Mouse (Mus musculus) megakaryocyte progenitor cell, adult 5-6 weeks (primary cell): ENCODE results near the gene Cpn1. TPM values are rescaled to one million over a fixed set of nuclear protein-coding genes. Genes with fewer than 3 reads are reported as not detected.
A peak's percentile ranks its signal among the peaks of the same experiment; 100 is the strongest.

Experiments used
- ATAC-seq: replicated peaks from 2 replicates; pipeline ENCODE4 v1.8.0; 2016; ENCODE audit warnings: mild to moderate bottlenecking, moderate TSS enrichment, inconsistent platforms; ENCODE audit not compliant: poor library complexity
- total RNA-seq, 2 experiments: library from RNA; stranded (forward) in 1 of 2; stranded (reverse) in 1 of 2; fragments of 157-497, 149-512 nt in 1 of 2; fragments of 200-1000 nt in 1 of 2; gene quantifications; 2 replicates each; pipeline versions ENCODE4 v1.2.3 to v1.2.4; 2015 to 2017

Cpn1 gene
- total RNA-seq, 2 experiments from 2014 or later: 0.22 to 0.29 TPM

- no peak for ATAC-seq
Observed at GRCm38 (mm10) chr19:43943076-43943475, 43.3 kb downstream of the Cpn1 start.

GRCm38 (mm10) chr19:43939769-43940689 lies 46.3 kb downstream of the Cpn1 start, which contains the start of gene Dnmbp:
Gene Dnmbp, minus strand, starts transcription at chr19:43940191.
- peak; percentile 85 for ATAC-seq

- 0 out of 2 replicates have a peak, but pooled peaks have one; percentile 13 for ATAC-seq
Observed at GRCm38 (mm10) chr19:43939171-43939768, 47.1 kb downstream of the Cpn1 start.

DNA sequence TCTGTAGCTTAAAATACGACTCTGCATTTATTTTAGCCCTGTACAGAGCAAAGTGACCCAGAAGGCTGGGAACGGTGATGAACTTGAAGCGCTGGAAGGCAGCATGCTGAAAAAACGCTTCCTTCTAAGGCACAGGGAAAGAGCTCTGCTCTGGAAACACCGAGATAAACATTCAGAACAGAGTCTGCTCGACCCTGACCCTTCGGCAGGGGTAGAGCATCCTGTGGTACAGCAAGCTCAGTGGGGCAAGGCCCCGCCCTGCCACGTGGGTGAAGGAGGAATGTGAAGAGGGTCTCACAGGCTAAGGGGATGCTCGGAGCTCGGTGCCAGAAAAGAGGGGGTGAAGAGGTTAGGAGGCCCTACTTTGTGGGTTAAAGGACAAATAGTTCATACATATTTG lies 48.0 kb downstream of the Cpn1 start:
- ATAC-seq: no peak

- peak; percentile 57; the same call in 1 of the 2 replicates for ATAC-seq
Observed at GRCm38 (mm10) chr19:43930926-43931325, 55.4 kb downstream of the Cpn1 start.

- ATAC-seq: 0 out of 2 replicates have a peak, but pooled peaks have one; percentile 22
Observed at GRCm38 (mm10) chr19:43930366-43930765, 56.0 kb downstream of the Cpn1 start.

- no peak for ATAC-seq
Observed at GRCm38 (mm10) chr19:43929869-43930268, 56.5 kb downstream of the Cpn1 start.

DNA sequence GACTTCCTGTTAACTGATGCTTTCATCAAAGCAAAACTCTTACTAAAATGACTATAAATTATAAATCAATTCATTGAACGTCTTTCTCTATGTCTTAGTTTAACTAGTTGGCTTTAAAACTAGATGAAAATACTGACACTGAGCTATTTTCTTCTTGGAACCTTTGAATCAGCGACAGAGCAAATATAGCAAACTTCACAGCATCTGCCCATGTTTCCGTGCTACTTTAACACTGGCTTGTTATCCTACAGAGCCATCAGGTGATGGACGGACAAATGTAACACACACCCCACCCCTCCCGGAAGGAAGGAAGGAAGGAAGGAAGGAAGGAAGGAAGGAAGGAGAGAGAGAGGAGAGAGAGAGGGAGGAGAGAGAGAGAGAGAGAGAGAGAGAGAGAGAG lies 58.4 kb downstream of the Cpn1 start:
- ATAC-seq: no peak

DNA sequence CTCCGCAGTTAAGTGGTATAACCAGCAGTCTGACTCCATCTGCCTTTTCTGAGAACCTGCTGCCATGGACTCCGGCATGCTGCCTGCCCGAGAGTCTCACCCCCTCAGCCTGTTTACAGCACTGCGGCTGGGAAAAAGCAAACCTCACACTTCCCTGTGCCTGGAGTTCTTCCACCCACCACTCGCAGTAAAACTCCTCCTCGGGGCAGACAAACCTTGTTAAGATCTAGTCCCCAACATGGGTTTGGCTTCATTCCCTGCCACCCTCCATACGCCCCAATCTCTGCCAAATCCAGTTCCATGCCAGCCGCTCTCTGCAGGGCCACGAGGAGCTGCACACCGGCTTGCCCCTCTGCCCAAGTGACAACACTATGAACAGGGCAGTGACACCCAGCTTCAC lies 59.3 kb downstream of the Cpn1 start:
- no peak for ATAC-seq

- ATAC-seq: peak; percentile 70
Observed at GRCm38 (mm10) chr19:43926141-43926987, 60.0 kb downstream of the Cpn1 start.

- peak; percentile 47 for ATAC-seq
Observed at GRCm38 (mm10) chr19:43924361-43924760, 62.0 kb downstream of the Cpn1 start.

DNA sequence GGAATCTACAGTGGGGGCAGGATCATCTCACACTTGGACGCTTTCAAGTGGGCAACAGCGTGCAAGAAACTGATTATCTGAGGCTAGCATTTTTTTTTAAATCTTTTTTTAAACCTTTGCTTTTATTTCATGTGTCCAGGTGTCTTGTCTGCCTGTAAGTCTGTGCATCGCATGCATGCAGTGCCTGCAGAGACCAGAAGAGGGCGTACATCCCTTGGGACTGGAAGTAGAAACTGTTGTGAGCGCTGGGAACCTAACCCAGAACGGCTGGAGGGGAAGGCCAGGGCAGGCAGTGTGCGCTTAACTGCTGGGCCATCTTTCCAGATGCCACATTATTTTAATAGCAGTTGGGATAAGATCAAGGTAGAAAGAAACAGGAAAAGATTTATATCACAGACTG lies 63.4 kb downstream of the Cpn1 start:
- ATAC-seq: no peak

DNA sequence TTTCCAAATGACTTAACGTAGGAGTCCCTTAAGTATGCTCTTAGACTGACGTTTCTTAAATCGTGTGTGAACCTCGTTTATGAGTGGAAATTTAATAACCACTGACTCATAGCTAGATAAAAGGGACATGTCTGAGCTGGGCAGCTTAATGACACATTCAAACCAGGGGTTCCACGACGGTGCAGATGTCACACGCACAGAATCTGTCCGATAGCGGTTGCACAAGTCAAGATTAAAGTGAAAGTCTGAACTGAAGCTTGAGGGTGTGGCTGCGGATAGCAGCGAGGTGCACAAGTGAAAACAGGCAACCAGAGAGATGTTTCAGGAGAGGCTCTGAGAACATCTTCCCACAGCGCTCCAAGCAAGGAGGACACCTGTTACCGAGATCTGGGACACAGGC lies 64.9 kb downstream of the Cpn1 start:
- ATAC-seq: peak; percentile 48

GRCm38 (mm10) chr19:43920453-43921300 lies 65.7 kb downstream of the Cpn1 start:
- ATAC-seq: no peak

DNA sequence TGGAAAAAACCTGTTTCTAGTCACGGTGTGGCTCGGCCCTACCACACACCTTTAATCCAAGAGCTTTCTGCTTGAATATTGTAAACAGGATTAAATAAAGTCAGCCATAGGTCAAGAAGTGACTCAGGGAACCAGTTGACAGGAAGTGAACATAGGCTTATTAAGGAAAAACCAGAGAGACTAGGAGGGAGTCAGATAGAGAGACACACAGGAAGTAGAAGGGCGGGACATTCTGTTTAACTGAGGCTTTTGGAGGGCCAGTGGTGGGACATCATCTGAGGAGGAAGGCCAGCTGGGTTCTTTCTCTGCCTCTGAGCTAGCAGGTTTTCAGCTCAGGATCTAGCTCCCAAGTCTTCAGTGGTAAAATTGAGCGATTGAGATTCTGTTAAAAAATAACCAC lies 66.5 kb downstream of the Cpn1 start:
- ATAC-seq: no peak

DNA sequence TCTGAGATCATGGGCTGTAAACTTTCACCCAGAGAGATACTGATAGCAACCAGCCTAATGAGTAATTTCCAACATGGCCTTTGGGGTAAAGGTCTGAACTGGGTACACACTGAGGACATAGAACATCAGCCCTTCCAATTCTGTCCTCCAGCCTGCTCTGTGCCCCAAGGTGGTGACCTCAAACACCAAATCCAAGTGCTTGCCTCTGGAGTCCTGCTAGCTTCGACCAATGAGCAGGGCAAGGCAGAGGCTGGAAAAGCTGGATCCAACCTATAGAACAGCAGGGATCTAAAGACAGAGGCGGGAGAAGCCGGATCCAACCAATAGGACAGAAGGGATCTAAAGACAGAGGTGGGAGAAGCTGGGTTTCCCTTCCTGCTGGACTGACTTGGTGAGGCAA lies 67.5 kb downstream of the Cpn1 start:
- ATAC-seq: no peak

DNA sequence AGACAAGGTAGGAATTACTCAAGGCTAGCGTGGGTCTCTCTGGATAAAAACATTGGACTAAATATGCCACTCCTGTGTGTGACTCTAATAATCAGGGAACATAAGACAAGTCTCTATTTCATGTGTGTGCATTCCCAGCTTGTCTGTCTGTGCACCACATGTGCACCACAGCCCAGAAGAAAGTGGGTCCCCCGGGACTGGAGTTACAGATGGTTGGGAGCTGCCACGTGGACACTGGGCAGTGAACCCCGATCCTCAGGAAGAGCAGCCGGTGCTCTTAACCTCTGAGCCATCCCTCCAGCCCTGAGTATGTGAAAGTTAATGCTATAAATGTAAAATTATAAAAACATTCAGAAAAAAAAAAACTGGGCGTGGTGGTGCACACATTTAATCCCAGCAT lies 68.6 kb downstream of the Cpn1 start:
- no peak for ATAC-seq

DNA sequence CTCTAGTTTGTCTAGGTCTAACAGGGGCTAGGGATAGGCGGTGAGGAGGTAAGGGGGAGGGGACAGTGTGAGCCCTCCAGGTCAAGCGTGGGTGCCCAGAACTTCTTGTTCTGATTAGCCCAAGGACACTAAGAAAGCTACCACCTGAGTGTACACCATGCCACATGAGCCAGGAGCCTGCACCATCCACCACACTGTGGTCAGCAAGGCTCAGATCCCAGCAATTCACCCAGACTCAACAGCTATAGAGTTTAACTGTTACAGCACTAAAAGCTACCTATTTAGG lies 69.0 kb downstream of the Cpn1 start:
- ATAC-seq: no peak

GRCm38 (mm10) chr19:43916586-43917405 lies 69.6 kb downstream of the Cpn1 start:
- peak; percentile 51 for ATAC-seq

DNA sequence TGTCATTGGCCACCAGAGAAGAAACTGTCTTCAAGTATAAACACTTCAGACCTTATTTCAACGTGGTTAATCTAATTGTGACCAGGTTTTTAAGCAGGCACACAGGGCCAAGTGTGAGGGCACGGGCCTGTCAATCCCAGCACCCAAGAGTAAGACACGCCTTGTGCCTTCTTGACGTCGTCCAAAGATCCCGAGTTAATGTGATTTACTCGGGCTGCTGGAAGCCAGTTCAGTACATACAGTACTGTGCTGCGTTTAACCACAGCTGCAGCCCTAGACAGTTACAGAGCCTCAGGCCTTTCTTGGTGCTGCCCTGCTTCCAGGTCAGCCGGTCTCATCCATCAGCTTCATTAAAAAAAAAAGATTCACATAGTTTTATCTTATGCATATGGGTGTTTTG lies 70.9 kb downstream of the Cpn1 start:
- ATAC-seq: no peak
